Mouse (Mus musculus) mature B cell (primary cell): ENCODE data around the gene Tbc1d25.

Source experiments
- in situ Hi-C: fragments of 300-500 bp; cut with MboI; formaldehyde crosslinking; loops from 2 replicates; pipeline ENCODE4 v1.14.3; 2019

The Tbc1d25 gene

GRCm38 (mm10) chrX:8175504-8176385 lies at the start of gene Tbc1d25:
Tbc1d25 (minus strand) TSS chrX:8176181.
- in situ Hi-C loops: no loop called here

- in situ Hi-C loops: no loop called here
These were observed 47.5 kb upstream of the Tbc1d25 start for GRCm38 (mm10) chrX:8223473-8223872.

GRCm38 (mm10) chrX:8222678-8223421 lies 46.9 kb upstream of the Tbc1d25 start:
- in situ Hi-C loops: no loop called here

GRCm38 (mm10) chrX:8222296-8222677 lies 46.3 kb upstream of the Tbc1d25 start:
- in situ Hi-C loops: no loop called here

- in situ Hi-C loops: no loop called here
These were observed 43.7 kb upstream of the Tbc1d25 start for GRCm38 (mm10) chrX:8219651-8220050.

DNA sequence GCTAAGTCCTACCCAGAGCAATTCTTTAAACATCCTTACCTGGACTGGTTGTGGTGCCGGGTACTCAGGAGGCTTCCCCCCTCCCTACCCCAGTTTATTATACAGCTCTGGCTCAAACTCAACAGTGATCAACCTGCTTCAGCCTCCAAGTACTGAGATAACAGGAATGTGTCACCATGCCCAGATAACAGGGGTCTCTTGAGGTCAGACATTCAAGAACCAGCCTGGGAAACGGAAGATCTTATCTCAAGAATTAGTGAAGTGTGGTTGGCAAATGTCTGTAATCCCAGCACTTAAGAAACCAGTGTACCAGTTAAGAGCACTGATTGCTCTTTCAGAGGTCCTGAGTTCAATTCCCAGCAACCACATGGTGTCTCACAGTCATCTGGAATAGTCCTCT lies 42.1 kb upstream of the Tbc1d25 start:
- in situ Hi-C loops: no loop called here

DNA sequence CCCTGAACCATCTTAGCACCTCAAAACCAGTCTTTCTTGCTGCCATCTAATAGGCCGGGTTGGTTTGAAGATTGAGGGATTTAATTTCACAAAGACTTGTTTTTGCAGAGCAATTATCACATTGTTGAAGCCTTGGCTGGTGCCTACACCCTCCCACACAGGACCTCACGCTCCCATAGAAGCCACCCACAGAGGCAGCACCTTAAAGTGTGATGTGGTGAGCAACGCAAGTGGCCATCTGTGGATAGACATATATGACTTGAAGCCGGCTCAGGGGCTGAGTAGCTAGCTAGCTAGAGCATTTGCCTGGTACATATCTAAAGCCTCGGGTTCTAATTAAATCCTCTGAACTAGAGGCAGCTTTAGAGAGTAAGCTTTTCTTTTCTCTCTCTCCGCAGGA lies 41.4 kb upstream of the Tbc1d25 start:
- in situ Hi-C loops: no loop called here

GRCm38 (mm10) chrX:8211490-8212207 lies 35.7 kb upstream of the Tbc1d25 start:
- in situ Hi-C loops: no loop called here

DNA sequence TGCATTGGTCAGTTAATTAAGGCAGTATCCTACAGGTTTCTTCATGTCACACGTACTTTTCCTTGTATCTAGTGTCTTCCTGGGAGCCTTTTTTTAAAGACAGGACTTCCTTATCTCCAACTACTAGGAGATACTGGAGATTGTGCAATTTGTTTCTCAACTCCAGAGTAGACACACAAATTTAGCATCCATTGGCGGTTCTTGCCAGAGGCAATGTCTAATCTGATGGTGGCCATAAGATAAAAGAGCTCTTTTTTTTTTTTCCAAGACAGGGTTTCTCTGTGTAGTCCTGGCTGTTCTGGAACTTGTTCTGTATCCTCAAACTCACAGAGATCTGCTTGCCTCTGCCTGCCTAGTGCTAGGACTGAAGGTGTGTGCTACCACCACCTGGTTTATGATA lies 33.7 kb upstream of the Tbc1d25 start:
- in situ Hi-C loops: no loop called here

- in situ Hi-C loops: no loop called here
These were observed 31.2 kb upstream of the Tbc1d25 start for GRCm38 (mm10) chrX:8207224-8207623.

DNA sequence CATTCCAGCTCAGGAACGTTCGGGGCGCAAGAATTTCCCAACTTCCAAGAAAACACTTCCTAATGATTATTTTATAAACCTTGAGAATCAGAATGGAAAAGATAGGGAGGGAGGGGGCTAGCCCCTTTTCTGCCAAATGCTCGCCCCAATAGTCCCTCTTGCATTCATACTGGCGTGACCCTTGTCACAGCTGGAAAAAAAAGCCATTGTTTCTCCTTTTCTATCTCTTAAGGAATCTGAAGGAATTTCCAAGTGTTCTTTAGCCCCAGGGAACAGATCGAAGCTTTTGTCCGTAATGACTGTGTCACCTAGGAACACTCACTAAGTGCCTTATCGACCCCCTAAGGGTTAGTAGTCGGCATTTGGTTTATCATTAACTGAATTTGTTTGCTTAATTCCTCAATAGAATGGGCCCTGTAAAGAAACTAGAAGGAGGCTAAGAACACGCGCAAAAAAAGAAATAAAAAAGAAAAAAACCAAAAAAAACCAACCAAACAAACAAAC lies 30.8 kb upstream of the Tbc1d25 start:
- in situ Hi-C loops: no loop called here

DNA sequence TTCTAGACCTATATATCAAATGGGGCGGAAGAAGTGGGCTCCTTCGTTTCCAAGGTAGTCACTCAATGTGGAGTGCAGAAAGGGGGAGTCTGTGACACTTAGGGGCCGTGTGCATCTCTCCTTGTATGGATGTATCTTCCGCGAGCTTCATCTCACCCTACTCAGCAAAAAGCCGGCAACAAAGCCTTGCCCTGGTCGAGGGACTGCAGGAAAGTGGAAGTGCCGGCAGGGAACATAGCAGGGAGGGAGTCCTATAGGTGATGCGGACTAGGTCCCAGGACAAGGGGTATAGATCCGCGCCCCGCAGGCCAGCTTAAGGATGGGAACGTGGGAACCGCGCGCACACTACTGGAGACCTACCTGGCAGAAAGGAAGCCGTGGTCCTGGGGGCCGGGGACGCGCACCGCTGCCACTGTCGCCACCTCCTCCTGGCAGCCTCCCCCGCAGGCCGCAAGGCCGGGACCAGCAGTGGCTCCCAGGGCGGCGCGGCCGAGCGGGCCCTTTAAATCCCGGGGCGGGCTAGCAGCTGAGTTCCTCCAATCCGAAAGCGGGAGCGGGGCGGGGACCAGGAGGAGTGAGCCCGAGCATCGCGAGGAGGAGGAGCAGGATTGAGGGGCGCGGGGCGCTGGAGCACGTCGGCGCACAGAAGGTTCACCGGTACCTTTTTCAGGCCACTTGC lies 30.2 kb upstream of the Tbc1d25 start, which contains the start of gene Porcn:
Gene Porcn, minus strand, starts transcription at position 511 of the 679 bp plus-strand sequence.
- in situ Hi-C loops: no loop called here

DNA sequence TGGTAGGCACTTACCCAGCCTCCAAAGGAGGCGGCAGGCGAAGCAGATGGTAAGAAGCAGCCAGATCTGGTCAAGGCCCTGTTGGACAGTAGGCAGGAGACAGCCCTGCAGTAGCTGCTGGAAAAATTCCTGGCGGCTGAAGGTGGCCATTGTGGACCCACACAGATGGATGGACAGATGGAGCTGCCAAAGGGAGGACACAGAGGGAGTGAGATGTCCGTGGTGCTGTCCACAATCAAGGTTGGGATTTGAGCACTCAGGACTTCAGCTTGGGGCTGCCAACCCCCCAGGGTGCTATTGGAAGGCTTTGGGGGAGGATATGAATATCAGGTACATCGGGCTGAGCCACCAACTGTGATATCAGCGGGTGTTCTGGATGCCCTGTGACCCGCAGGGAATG lies 29.6 kb upstream of the Tbc1d25 start:
- in situ Hi-C loops: no loop called here

GRCm38 (mm10) chrX:8205088-8205487 lies 29.1 kb upstream of the Tbc1d25 start:
- in situ Hi-C loops: no loop called here

- in situ Hi-C loops: no loop called here
These were observed 28.1 kb upstream of the Tbc1d25 start for GRCm38 (mm10) chrX:8204076-8204475.

- in situ Hi-C loops: no loop called here
These were observed 27.1 kb upstream of the Tbc1d25 start for GRCm38 (mm10) chrX:8203105-8203504.

DNA sequence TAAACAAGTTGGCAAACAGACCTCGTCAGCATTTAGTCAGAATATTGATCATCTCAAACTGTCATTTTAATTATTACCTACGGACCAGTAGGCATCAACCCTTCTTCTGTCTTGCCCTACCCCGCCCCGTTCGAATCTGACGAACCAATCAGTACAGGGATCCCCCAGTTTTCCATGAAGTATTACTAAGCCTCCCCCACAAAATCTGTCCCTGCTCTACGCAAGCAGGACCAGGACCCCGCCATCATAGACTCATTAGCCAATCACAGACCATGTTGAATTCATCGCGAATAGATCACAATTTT lies 17.4 kb upstream of the Tbc1d25 start, which contains the start of gene Ebp:
Gene Ebp, minus strand, starts transcription at position 94 of the 305 bp plus-strand sequence.
- in situ Hi-C loops: no loop called here

- in situ Hi-C loops: no loop called here
These were observed 16.8 kb upstream of the Tbc1d25 start for GRCm38 (mm10) chrX:8192640-8193418.

DNA sequence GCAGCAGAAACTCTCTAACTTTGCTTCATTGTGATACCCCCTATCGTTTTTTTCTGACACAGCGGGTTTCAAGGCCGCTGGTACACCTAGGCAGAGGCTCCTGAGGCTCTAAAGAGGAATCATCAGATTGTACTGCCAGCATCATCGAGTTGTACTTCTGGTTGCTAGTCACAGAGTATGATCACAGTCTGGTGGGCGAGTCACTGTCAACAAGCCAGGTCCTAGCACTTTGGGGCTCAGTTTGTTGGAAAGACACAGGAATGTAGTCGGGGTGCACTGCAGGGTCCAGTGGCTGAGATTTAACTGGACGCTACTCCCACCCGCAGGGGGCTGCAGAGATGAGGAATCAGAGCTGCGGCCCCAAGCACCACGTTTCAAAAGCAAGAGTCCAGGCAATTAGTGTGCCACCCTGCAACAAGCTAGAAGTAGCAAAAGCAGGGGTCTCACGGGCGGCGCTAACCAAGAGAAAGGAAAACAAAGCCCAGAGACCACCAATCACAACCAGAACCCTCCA lies 16.2 kb upstream of the Tbc1d25 start:
- in situ Hi-C loops: no loop called here

GRCm38 (mm10) chrX:8182871-8183540 lies 7.0 kb upstream of the Tbc1d25 start:
- in situ Hi-C loops: no loop called here
